Mouse (Mus musculus): Measurements from ENCODE around the gene Il9r. TPM values are rescaled to one million over a fixed set of nuclear protein-coding genes. Genes with fewer than 3 reads are reported as not detected.

The Il9r gene
- total RNA-seq, 2 experiments from 2014 or later: not detected

DNA sequence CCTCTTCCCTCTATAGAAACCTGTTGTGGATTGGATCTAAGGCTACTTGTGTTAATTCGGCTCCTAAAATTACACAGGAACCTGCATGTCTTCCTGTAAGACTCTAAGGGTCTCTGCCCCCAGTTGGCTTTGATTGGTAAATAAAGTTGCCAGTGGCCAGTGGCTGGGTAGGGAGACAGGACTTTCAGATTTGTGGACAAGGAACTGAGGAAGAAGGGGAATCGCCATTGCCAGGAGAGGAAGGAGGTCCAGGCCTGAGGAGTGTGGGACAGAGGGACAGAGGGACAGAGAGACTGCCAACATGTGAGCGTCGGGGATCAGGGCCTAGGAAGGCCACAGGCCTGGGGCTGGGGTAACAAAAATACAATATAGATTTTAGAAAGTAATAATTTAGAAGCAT lies 18.8 kb downstream of the Il9r start:
- no peak for ATAC-seq (replicated peaks; ENCODE audit: low FRiP score, poor library complexity, severe bottlenecking)

DNA sequence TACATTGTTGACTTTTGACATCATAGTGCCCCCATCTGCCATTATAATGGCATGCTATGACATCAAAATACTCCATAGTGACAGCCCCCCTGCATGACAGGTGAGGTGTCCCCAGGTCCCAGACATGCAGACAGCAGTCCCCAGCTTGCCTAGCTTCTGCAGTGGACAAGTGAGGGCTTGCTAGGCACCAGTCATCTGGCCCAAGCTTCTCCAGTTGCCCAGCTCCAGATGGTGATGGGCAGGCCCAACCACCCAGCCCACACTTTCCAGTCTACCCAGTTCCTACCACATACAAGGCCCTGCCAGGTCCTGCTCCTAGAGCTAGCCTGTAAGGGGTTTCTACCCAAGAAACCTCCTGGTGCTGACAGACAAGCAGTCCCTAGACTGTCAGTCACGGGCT lies 21.6 kb downstream of the Il9r start:
- ATAC-seq (replicated peaks; ENCODE audit: low FRiP score, poor library complexity, severe bottlenecking): no peak

- no peak for ATAC-seq (replicated peaks; ENCODE audit: low FRiP score, poor library complexity, severe bottlenecking)
These were observed 33.4 kb downstream of the Il9r start for GRCm38 (mm10) chr11:32166683-32167082.

DNA sequence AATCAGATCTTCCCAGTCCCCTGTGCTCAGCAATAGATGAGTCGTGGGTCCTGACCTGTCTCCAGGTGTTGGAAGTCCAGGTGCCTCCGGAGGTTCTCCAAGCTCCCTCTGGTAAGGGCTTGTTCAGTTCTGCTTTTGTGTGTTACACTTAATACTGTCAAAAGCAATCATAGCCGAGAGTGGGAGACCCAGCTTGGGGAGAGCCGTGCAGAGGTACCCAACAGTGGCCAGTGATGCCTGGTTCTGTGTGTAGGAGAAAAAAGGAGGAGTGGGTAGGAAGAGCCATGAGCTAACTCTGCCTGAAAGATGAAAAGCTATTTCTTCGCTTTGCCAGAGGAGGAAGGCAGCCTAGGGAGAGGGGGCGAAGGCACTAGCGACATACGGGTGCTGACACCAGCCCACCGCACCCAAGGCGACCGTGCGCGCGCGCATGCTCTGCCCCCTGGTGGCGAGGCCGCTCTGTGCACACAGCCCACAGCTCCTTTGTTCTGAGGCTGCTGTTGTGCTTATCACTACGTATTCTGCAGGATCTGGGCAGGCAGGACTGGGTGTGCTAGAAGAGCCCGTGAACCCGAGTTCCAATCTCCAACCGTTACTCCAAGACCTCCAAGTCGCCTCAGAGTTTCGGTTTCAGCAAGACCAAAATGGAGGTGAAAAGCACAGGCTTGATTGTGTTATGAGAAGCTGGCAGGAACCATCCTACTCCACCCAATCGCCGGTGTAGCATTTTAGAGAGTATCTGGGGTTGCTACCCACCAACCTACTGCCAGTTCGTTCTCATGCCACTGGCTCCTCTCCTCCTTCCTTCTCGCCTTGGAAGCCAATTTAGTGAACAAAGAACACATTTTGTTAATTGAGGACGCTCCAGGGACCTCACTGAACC lies 37.9 kb downstream of the Il9r start:
- ATAC-seq (replicated peaks; ENCODE audit: low FRiP score, poor library complexity, severe bottlenecking): peak; percentile 75; the same call in 1 of the 2 replicates

- ATAC-seq (replicated peaks; ENCODE audit: low FRiP score, poor library complexity, severe bottlenecking): no peak
These were observed 38.6 kb downstream of the Il9r start for GRCm38 (mm10) chr11:32161500-32161899.

DNA sequence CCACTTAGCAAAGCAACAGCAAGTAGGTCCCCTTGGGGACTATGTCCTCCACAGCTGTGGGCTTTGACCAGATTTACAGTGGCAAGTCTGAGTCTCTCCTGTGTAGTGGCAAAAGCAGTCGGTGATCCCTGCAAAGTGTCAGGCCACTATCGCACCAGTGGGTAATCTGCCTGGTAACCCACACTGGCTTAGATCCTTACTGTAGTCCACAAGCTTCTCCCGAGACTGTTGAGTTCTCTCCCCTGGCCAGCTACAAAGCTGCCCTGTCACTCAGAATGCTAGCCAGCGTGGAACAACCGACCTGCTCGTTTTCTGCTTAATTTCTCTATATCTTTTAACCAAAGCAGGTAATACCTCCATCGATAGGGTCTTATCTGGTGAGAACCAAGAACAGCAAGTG lies 39.7 kb downstream of the Il9r start:
- ATAC-seq (replicated peaks; ENCODE audit: low FRiP score, poor library complexity, severe bottlenecking): no peak

- ATAC-seq (replicated peaks; ENCODE audit: low FRiP score, poor library complexity, severe bottlenecking): no peak
These were observed 40.9 kb downstream of the Il9r start for GRCm38 (mm10) chr11:32159176-32159575.

DNA sequence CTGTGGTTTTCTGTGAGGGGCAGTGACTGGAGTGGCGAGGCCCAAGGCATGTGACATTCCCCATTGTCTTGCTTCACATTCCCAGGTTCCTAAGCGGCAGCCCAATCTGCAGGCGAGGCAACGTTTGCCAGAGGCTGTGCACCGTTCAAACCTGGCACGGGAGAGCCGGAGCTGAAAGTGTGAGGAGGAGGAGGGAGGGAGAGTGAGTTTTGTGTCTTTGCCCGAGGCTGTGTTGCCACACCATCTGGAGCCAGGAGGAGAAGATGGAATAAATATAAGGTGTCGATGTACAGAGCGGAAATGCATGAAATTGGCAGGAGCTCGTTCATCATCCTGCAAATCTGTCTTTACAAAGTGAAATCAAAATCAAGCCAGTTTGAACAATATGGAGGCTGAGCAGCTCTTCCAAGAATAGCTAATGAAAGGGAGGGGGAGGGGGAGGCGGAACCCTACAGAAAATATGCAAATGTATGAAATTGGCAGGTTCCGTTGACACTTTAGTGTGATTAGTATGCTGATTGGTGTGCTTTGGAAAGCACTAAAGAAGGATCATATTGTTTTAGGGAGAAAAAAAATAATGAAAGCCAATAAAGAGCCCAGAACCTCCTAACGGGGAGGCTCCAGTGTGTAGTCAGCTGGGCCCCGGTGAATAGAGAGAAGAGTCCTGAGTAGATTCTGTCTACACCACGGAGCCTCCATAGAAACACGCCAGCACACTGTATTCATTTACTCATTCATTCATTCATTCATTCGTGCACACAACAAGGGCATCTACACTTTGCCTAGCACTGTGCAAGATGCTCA lies 42.1 kb downstream of the Il9r start:
- no peak for ATAC-seq (replicated peaks; ENCODE audit: low FRiP score, poor library complexity, severe bottlenecking)

DNA sequence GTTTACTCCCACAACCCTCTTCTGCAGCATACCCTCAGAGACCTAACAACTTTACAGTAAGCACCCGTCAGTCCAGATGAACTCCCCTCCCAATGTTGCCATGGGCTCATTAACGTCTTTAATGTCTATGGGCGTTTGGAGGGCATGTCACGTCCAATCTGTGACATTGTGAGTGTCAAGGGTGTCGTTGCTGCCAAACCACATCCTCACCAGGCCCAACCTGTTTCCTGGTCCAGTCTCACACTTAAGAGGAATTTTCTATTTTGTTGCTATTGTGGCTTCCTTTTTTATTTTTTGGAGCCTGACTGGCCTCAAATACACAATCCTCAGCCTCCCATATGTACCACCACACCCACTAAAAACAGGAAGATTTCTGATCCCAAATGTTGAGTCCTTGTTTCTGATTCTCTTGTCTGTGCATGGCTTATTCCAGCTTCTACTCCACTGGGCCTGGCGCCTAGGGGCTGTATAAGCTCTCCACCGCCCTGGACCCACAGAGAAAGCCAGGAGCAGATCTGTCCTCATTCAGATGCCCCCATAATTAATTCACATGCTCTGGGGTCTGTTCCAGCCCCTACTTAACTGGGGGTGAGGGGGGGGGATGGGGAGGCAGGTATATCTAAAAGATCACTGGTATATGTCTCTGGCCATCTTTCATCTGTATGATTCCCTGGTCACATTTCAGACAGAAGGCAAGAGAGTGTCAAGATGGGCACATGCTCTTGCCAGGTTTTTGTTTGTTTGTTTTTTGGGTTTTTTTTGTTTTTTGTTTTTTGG lies 43.0 kb downstream of the Il9r start:
- no peak for ATAC-seq (replicated peaks; ENCODE audit: low FRiP score, poor library complexity, severe bottlenecking)

- no peak for ATAC-seq (replicated peaks; ENCODE audit: low FRiP score, poor library complexity, severe bottlenecking)
These were observed 46.9 kb downstream of the Il9r start for GRCm38 (mm10) chr11:32153216-32153615.

DNA sequence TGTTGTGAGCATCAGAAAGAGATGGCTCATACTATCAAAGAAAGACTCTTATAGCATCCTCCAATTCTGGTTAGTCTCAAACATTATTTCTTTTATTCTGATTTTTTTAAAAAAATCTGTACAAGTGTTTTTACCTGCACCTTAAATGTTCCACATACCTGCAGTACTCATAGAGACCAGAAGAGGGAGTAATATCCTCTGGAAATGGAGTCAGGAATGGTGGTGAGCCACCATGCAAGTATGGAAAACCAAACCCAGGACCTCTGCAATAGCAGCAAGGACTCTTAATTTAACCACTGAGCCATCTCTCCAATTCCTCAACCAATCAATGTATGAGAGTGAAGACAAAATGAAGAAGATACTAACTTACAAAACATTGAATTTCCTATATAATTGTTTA lies 47.3 kb downstream of the Il9r start:
- no peak for ATAC-seq (replicated peaks; ENCODE audit: low FRiP score, poor library complexity, severe bottlenecking)

- no peak for ATAC-seq (replicated peaks; ENCODE audit: low FRiP score, poor library complexity, severe bottlenecking)
These were observed 48.8 kb downstream of the Il9r start for GRCm38 (mm10) chr11:32151243-32151642.

GRCm38 (mm10) chr11:32149605-32150004 lies 50.5 kb downstream of the Il9r start:
- ATAC-seq (replicated peaks; ENCODE audit: low FRiP score, poor library complexity, severe bottlenecking): no peak

GRCm38 (mm10) chr11:32142771-32143170 lies 57.3 kb downstream of the Il9r start:
- no peak for ATAC-seq (replicated peaks; ENCODE audit: low FRiP score, poor library complexity, severe bottlenecking)

DNA sequence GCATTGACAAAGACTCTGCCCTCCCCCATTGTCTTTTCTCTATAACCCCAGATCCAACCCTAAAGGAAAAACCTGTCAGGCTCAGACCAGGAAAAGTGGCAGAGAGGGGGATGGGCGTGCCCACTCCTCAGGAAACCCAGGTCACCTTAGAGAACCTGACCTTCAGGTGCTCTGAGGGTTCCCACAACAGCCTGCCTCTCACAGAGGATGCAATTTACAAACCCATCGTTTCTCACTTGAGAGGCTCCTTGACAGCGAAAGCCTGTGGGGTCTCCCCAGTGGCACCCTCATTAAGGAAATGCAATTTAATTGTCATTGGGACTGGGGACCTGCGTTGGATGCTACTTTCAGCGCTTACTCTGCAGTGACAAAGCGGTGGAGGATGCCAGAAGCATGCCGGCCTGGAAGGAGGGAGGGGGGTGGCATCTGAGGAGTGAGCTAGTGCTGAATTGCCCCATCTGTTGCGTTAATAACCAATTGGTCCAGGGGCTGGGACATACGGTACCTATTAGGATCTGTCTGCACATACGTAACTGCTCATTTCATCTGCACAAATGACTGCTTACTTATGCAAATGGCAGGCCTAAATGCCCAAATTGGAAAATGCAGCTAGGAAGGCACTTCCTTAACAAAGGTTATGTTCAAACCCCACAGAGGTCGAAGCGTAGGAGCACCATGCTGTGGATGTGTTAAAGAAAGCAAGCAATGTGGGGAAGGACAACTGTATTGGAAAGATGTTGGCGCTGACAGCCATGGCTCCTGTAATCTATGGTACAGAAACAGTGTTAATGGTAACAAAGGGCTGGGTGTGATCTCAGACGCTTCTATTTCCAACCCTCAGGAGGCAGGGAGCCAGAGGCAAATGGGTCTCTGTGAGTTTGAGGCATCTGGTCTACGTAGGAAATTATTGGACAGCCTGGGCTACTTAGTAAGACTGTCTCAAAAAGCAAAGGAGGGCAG lies 58.2 kb downstream of the Il9r start:
- ATAC-seq (replicated peaks; ENCODE audit: low FRiP score, poor library complexity, severe bottlenecking): no peak

GRCm38 (mm10) chr11:32141034-32141433 lies 59.0 kb downstream of the Il9r start:
- 0 out of 2 replicates have a peak, but pooled peaks have one; percentile 63 for ATAC-seq (replicated peaks; ENCODE audit: low FRiP score, poor library complexity, severe bottlenecking)

DNA sequence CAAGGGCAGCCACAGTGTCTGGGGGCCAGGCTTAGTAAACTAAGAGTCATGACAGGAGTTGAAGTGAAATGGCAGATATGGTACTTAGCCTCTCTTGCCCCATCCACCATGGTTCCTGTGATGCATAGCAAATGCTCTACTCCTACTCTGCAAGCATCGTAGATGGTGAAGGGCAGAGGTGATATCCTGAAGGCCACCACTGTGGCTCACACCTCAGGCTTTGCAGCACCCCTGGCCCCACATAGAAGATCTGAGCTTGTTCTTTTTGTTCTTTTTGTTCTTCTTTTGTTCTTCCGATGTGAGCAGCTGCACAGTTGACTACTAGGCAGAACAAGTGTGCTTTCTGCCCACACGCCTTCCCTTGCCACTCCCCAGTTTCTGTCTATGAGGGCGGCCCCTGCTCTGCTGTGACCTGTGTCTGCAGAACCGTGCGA lies 60.5 kb downstream of the Il9r start:
- ATAC-seq (replicated peaks; ENCODE audit: low FRiP score, poor library complexity, severe bottlenecking): no peak

DNA sequence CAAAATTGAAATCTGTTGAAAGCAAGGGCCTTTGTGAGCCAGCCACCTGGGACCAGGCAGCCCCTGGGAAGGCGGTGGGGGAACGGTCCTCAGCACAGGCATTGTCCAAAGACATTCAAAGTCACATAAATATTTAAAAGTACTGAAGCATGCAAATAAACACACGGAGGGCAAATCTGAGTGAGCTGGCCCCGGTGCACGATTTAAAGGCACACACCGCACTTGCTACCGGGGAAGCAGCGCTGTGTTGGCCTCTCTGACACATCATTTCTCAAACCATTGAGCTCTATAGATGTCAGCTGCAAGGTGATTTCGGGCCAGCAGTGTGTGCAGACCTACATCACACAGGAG lies 61.5 kb downstream of the Il9r start:
- ATAC-seq (replicated peaks; ENCODE audit: low FRiP score, poor library complexity, severe bottlenecking): no peak
